Mouse (Mus musculus) gastrocnemius, postnatal 14 days (tissue): ENCODE results near the gene Gm3015. TPM values are rescaled to one million over a fixed set of nuclear protein-coding genes. Genes with fewer than 3 reads are reported as not detected.
"Not testable (repeated sequence)": the region's sequence is repeated elsewhere in the genome, so short reads cannot be mapped to it uniquely, and the experiment has no call there.

Source experiments
- DNase-seq: peaks from one replicate; pipeline ENCODE4 v3.0.0; 2021; ENCODE audit warnings: mixed read lengths
- intact Hi-C: fragments of 180-260 bp; cut with DNase I; formaldehyde crosslinking; loops from one replicate; pipeline ENCODE4 v1.15.1; 2025; ENCODE audit warnings: low total_unique reads
- long read RNA-seq, 2 experiments: library from polyadenylated mRNA; stranded (forward); transcript quantifications; one replicate each; pipeline ENCODE4 v2.0.0; 2021
- total RNA-seq, 2 experiments: library from RNA; stranded (reverse); gene quantifications; 2 replicates each; pipeline ENCODE4 v1.2.3; 2021

The Gm3015 gene
- not detected for total RNA-seq
- long read RNA-seq, experiment 1: 0 reads
- long read RNA-seq, experiment 2: 0 reads

- DNase-seq, intact Hi-C loops: not testable (repeated sequence)
Observed at GRCm38 (mm10) chr14:42768721-42769120, at the start of gene Gm3015. TSS of gene Gm3015 (minus strand) at chr14:42768821.

DNA sequence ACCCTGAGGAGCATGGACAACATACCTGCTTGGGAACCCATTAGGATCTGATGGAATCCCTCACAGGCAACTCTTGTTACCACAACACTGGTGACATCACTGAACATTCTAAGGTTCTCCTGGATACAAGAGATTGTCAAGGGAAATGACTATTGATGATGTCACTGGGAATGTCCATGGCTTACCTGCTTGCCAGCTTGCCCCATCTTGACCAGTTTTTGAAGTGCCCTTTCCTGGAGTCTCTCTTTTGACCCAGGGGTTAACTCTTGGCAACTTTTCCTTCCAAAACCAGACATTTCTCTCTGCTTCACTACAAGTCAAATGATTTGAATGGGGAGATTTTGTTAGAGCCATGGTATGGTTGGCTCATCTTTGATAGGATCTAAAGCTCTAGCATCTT, 29.3 kb upstream of the Gm3015 start, which contains the start of gene Gm10377:
Gene Gm10377, minus strand, starts transcription at position 101 of the 400 bp plus-strand sequence.
- DNase-seq, intact Hi-C loops: not testable (repeated sequence)

Other genes starting within 250 kb of the Gm3015 start
- gene Gm8024, start 244.5 kb downstream of the Gm3015 start, total RNA-seq: not detected
- gene Gm17124, start 168.9 kb downstream of the Gm3015 start, total RNA-seq: not detected
- not detected for gene Gm3633, start 126.9 kb downstream of the Gm3015 start, total RNA-seq
- not detected for gene Gm10378, start 112.9 kb downstream of the Gm3015 start, total RNA-seq
- gene Gm10377, start 29.2 kb upstream of the Gm3015 start, total RNA-seq: not detected
- not detected for gene Gm21977, start 84.7 kb upstream of the Gm3015 start, total RNA-seq
- not detected for gene Gm8082, start 224.8 kb upstream of the Gm3015 start, total RNA-seq
- not detected for gene Gm10376, start 246.8 kb upstream of the Gm3015 start, total RNA-seq